Mouse (Mus musculus): ENCODE measurements around the gene Rtn1.

DNA sequence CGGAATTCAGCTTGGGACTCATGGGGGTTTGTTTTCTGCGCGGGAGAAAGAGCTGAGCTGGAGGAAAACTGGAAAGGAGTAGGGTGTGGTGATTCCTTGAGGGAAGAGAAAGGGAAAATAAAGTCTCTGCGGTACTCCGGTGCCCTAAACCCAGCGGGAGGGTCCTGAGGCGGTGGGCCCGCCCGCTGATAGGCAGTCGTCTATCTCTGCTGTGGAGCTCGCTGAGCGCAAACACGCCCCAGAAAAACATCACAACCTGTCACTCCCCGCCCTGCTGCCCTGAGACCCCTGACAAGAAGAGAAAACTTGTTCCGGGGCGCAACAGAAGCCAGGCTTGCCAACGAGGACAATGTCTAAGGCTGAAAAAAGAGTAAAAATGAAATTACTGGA, 1.1 kb downstream of the Rtn1 start:
- TF ChIP-seq POLR2A (IDR thresholded peaks at IDR 0.05; ENCODE audit: low read depth, low read length) (no peak), CTCF (IDR thresholded peaks at IDR 0.05; ENCODE audit: extremely low read depth, insufficient read depth, insufficient read length, insufficient replicate concordance) (no peak)

Measured in spleen, adult 2 months (tissue).